Mouse (Mus musculus): Measurements from ENCODE around the gene Tspo. TPM values are rescaled to one million over a fixed set of nuclear protein-coding genes. Genes with fewer than 3 reads are reported as not detected.

Gene Tspo
- total and polyA plus RNA-seq, 2 experiments from 2014 or later = 9.6 to 17.3 TPM

GRCm38 (mm10) chr15:83530688-83531087 lies 32.7 kb upstream of the Tspo start:
- no peak for DNase-seq (ENCODE audit: low spot score)
- WGBS = 79% methylated on average over 6 of the region's 6 CpGs
- Histone ChIP-seq H3K9me3 (ENCODE audit: low read length) (no peaks in the 10 kb centered on the region), H3K4me1 (ENCODE audit: insufficient read depth, low read length) (peaks cover 9% of the 10 kb centered on the region; the same call in 1 of the 2 replicates), H3K27me3 (ENCODE audit: insufficient read depth, low read length) (0 out of 2 replicates have a peak, but pooled peaks cover 19% of the 10 kb centered on the region), H3K4me2 (ENCODE audit: low read depth, low read length) (no peak overlapping the region), H3K27ac (no peak overlapping the region), H3K9ac (replicated peaks; ENCODE audit: low read length) (no peak overlapping the region), H3K36me3 (ENCODE audit: insufficient read depth, low read length) (no peaks in the 10 kb centered on the region), H3K4me3 (ENCODE audit: low read length) (no peak overlapping the region)
- no peak for ATAC-seq
- no peak for TF ChIP-seq CTCF (IDR thresholded peaks at IDR 0.05; ENCODE audit: low read depth)

- Histone ChIP-seq H3K36me3 (ENCODE audit: insufficient read depth, low read length) (no peaks in the 10 kb centered on the region), H3K9ac (replicated peaks; ENCODE audit: low read length) (no peak overlapping the region), H3K4me3 (ENCODE audit: low read length) (no peak overlapping the region), H3K27me3 (ENCODE audit: insufficient read depth, low read length) (0 out of 2 replicates have a peak, but pooled peaks cover 12% of the 10 kb centered on the region), H3K4me2 (ENCODE audit: low read depth, low read length) (no peak overlapping the region), H3K9me3 (ENCODE audit: low read length) (no peaks in the 10 kb centered on the region), H3K27ac (no peak overlapping the region), H3K4me1 (ENCODE audit: insufficient read depth, low read length) (peaks cover 2% of the 10 kb centered on the region; the same call in 1 of the 2 replicates)
- no peak for DNase-seq (ENCODE audit: low spot score)
- peak; percentile 48 for TF ChIP-seq CTCF (IDR thresholded peaks at IDR 0.05; ENCODE audit: low read depth)
- no peak for ATAC-seq
- 84% methylated on average over 5 of the region's 5 CpGs for WGBS
Measured at GRCm38 (mm10) chr15:83531961-83532469, 31.4 kb upstream of the Tspo start.

- no peak for TF ChIP-seq CTCF (IDR thresholded peaks at IDR 0.05; ENCODE audit: low read depth)
- H3K9me3 ChIP-seq (ENCODE audit: low read length) = no peaks in the 10 kb centered on the region
- H3K27me3 ChIP-seq (ENCODE audit: insufficient read depth, low read length) = 0 out of 2 replicates have a peak, but pooled peaks cover 12% of the 10 kb centered on the region
- 81% methylated on average over 7 of the region's 7 CpGs for WGBS
- DNase-seq (ENCODE audit: low spot score) (no peak), ATAC-seq (no peak)
- H3K4me2 ChIP-seq (ENCODE audit: low read depth, low read length) = no peak overlapping the region
- H3K27ac ChIP-seq = no peak overlapping the region
- no peaks in the 10 kb centered on the region for H3K4me1 ChIP-seq (ENCODE audit: insufficient read depth, low read length)
- H3K4me3 ChIP-seq (ENCODE audit: low read length) = no peak overlapping the region
- H3K9ac ChIP-seq (replicated peaks; ENCODE audit: low read length) = no peak overlapping the region
- H3K36me3 ChIP-seq (ENCODE audit: insufficient read depth, low read length) = no peaks in the 10 kb centered on the region
Measured at GRCm38 (mm10) chr15:83532606-83533005, 30.8 kb upstream of the Tspo start.

GRCm38 (mm10) chr15:83534960-83535889 lies 28.2 kb upstream of the Tspo start:
- no peaks in the 10 kb centered on the region for H3K4me1 ChIP-seq (ENCODE audit: insufficient read depth, low read length)
- no peaks in the 10 kb centered on the region for H3K36me3 ChIP-seq (ENCODE audit: insufficient read depth, low read length)
- H3K27me3 ChIP-seq (ENCODE audit: insufficient read depth, low read length) = no peaks in the 10 kb centered on the region
- H3K27ac ChIP-seq = no peak overlapping the region
- H3K9ac ChIP-seq (replicated peaks; ENCODE audit: low read length) = no peak overlapping the region
- no peak for TF ChIP-seq CTCF (IDR thresholded peaks at IDR 0.05; ENCODE audit: low read depth)
- 76% methylated on average over 17 of the region's 17 CpGs for WGBS
- H3K9me3 ChIP-seq (ENCODE audit: low read length) = no peaks in the 10 kb centered on the region
- DNase-seq (ENCODE audit: low spot score) = no peak
- ATAC-seq = no peak
- H3K4me3 ChIP-seq (ENCODE audit: low read length) = no peak overlapping the region
- no peak overlapping the region for H3K4me2 ChIP-seq (ENCODE audit: low read depth, low read length)

GRCm38 (mm10) chr15:83535890-83536231 lies 27.5 kb upstream of the Tspo start:
- Histone ChIP-seq H3K4me2 (ENCODE audit: low read depth, low read length) (no peak overlapping the region), H3K4me1 (ENCODE audit: insufficient read depth, low read length) (no peaks in the 10 kb centered on the region), H3K27ac (no peak overlapping the region), H3K27me3 (ENCODE audit: insufficient read depth, low read length) (no peaks in the 10 kb centered on the region), H3K9me3 (ENCODE audit: low read length) (no peaks in the 10 kb centered on the region), H3K36me3 (ENCODE audit: insufficient read depth, low read length) (no peaks in the 10 kb centered on the region), H3K9ac (replicated peaks; ENCODE audit: low read length) (no peak overlapping the region), H3K4me3 (ENCODE audit: low read length) (no peak overlapping the region)
- DNase-seq (ENCODE audit: low spot score) (no peak), ATAC-seq (no peak)
- no peak for TF ChIP-seq CTCF (IDR thresholded peaks at IDR 0.05; ENCODE audit: low read depth)
- 85% methylated on average over 6 of the region's 6 CpGs for WGBS

GRCm38 (mm10) chr15:83538855-83539254 lies 24.5 kb upstream of the Tspo start:
- Histone ChIP-seq H3K36me3 (ENCODE audit: insufficient read depth, low read length) (no peaks in the 10 kb centered on the region), H3K4me1 (ENCODE audit: insufficient read depth, low read length) (no peaks in the 10 kb centered on the region), H3K4me3 (ENCODE audit: low read length) (no peak overlapping the region), H3K9ac (replicated peaks; ENCODE audit: low read length) (no peak overlapping the region), H3K27me3 (ENCODE audit: insufficient read depth, low read length) (no peaks in the 10 kb centered on the region), H3K27ac (no peak overlapping the region), H3K4me2 (ENCODE audit: low read depth, low read length) (no peak overlapping the region), H3K9me3 (ENCODE audit: low read length) (no peaks in the 10 kb centered on the region)
- DNase-seq (ENCODE audit: low spot score) (no peak), ATAC-seq (no peak)
- WGBS = 95% methylated on average over 2 of the region's 2 CpGs
- no peak for TF ChIP-seq CTCF (IDR thresholded peaks at IDR 0.05; ENCODE audit: low read depth)

GRCm38 (mm10) chr15:83539905-83540304 lies 23.5 kb upstream of the Tspo start:
- Histone ChIP-seq H3K4me2 (ENCODE audit: low read depth, low read length) (no peak overlapping the region), H3K36me3 (ENCODE audit: insufficient read depth, low read length) (no peaks in the 10 kb centered on the region), H3K27ac (no peak overlapping the region), H3K4me3 (ENCODE audit: low read length) (no peak overlapping the region), H3K27me3 (ENCODE audit: insufficient read depth, low read length) (no peaks in the 10 kb centered on the region), H3K4me1 (ENCODE audit: insufficient read depth, low read length) (no peaks in the 10 kb centered on the region), H3K9me3 (ENCODE audit: low read length) (no peaks in the 10 kb centered on the region), H3K9ac (replicated peaks; ENCODE audit: low read length) (no peak overlapping the region)
- DNase-seq (ENCODE audit: low spot score) (no peak), ATAC-seq (no peak)
- TF ChIP-seq CTCF (IDR thresholded peaks at IDR 0.05; ENCODE audit: low read depth) = no peak
- 64% methylated on average over 4 of the region's 4 CpGs for WGBS
